Mouse (Mus musculus) stomach, postnatal 0 days (tissue): Measurements from ENCODE around the gene Edf1.

Experiments used
- CTCF ChIP-seq: IDR thresholded peaks from 2 replicates; pipeline ENCODE4 v1.5.1; 2016; ENCODE audit warnings: antibody characterized with exemption, low read depth, mild to moderate bottlenecking, moderate library complexity
- EP300 ChIP-seq: optimal IDR thresholded peaks from 2 replicates; pipeline ENCODE3; 2016; ENCODE audit warnings: antibody characterized with exemption

DNA sequence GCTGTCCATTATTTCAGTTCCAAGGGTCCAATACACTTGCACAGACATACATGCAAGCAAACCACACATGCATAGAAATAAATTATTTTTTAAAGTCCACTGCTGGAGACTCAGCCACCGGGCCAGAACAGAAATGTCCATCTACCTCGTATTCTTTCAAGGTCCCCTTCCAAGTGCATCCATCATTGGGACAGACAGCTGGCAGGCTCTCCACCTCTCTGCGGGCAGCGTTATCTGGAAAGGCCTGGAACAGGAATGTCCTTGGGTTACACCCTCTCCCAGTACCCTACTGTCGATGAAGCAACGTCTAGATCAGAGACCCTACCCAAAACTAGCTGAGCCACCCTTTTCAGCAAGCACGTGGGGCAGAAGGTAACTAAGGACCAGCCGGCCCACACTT is 21.1 kb upstream of the Edf1 start:
- TF ChIP-seq CTCF (no peak), EP300 (no peak)
